Mouse (Mus musculus) MEL (cell line): ENCODE measurements around the gene Gm28305. TPM values are rescaled to one million over a fixed set of nuclear protein-coding genes. Genes with fewer than 3 reads are reported as not detected.

Experiments
- DNase-seq: peaks from one replicate; pipeline ENCODE4 v3.0.0; 2011; ENCODE audit warnings: low read depth, low spot score
- H3K27ac ChIP-seq: 2 replicates; pipeline ENCODE4 v1.5.1; 2012; ENCODE audit warnings: low read depth, mild to moderate bottlenecking, control low read depth, low read length, moderate library complexity; ENCODE audit not compliant: control insufficient read depth
- H3K27me3 ChIP-seq, 2 experiments: fragments of 150-350 bp in 1 of 2; sonication (generic) in 1 of 2; 2 replicates each; pipeline ENCODE4 v1.6.1; 2012; ENCODE audit warnings: low read length in 2 of 2, mild to moderate bottlenecking in 2 of 2, improper control_type of control experiment in 1 of 2, moderate library complexity in 1 of 2; ENCODE audit not compliant: insufficient read depth in 2 of 2, control insufficient read depth in 1 of 2
- H3K36me3 ChIP-seq, 2 experiments: 2 replicates each; pipeline ENCODE4 v1.6.1; 2012 to 2014; ENCODE audit warnings: low read length in 2 of 2, improper control_type of control experiment in 1 of 2, inconsistent platforms in 1 of 2, mild to moderate bottlenecking in 1 of 2; ENCODE audit not compliant: insufficient read depth in 2 of 2, control insufficient read depth in 1 of 2
- H3K4me1 ChIP-seq, 2 experiments: fragments of 150-350 bp in 1 of 2; sonication (generic) in 1 of 2; 2 replicates each; pipeline ENCODE4 v1.6.1; 2012; ENCODE audit warnings: low read length in 2 of 2, improper control_type of control experiment in 1 of 2, mild to moderate bottlenecking in 1 of 2; ENCODE audit not compliant: insufficient read depth in 2 of 2, control insufficient read depth in 1 of 2
- H3K4me3 ChIP-seq, 2 experiments: fragments of 150-350 bp in 1 of 2; sonication (generic) in 1 of 2; 2 replicates each; pipeline ENCODE4 v1.5.1; 2012; ENCODE audit warnings: low read depth in 2 of 2, low read length in 2 of 2, mild to moderate bottlenecking in 2 of 2, moderate library complexity in 2 of 2, control low read depth in 1 of 2, improper control_type of control experiment in 1 of 2; ENCODE audit not compliant: control insufficient read depth in 1 of 2, insufficient read depth in 1 of 2
- H3K79me2 ChIP-seq: 2 replicates; pipeline ENCODE4 v1.6.1; 2012; ENCODE audit warnings: mild to moderate bottlenecking, low read length, moderate library complexity; ENCODE audit not compliant: control insufficient read depth, poor library complexity, insufficient read depth
- H3K9ac ChIP-seq: 2 replicates; pipeline ENCODE4 v1.6.1; 2012; ENCODE audit warnings: low read depth, mild to moderate bottlenecking, control low read depth, low read length, moderate library complexity; ENCODE audit not compliant: control insufficient read depth, poor library complexity, severe bottlenecking
- H3K9me3 ChIP-seq: fragments of 150-350 bp; sonication (generic); replicated peaks from 2 replicates; pipeline ENCODE4 v1.6.1; 2012; ENCODE audit warnings: mild to moderate bottlenecking, low read length, improper control_type of control experiment, moderate library complexity; ENCODE audit not compliant: insufficient read depth
- CHD1 ChIP-seq: IDR thresholded peaks from 2 replicates; pipeline ENCODE4 v1.6.1; 2012; ENCODE audit warnings: low read depth, mild to moderate bottlenecking, inconsistent platforms, low read length, improper control_type of control experiment
- CHD2 ChIP-seq: IDR thresholded peaks from 2 replicates; pipeline ENCODE4 v1.6.1; 2011; ENCODE audit warnings: low read length, improper control_type of control experiment
- CTCF ChIP-seq, 3 experiments: IDR thresholded peaks in 2 of 3; conservative IDR thresholded peaks in 1 of 3; 2 replicates each; pipeline ENCODE4 v1.5.1; 2011 to 2012; ENCODE audit warnings: low read length in 3 of 3, low read depth in 2 of 3, mild to moderate bottlenecking in 2 of 3, improper control_type of control experiment in 1 of 3, inconsistent platforms in 1 of 3, mixed read lengths in 1 of 3, moderate library complexity in 1 of 3; ENCODE audit not compliant: control insufficient read depth in 1 of 3, insufficient read depth in 1 of 3, poor library complexity in 1 of 3, severe bottlenecking in 1 of 3
- ETS1 ChIP-seq: IDR thresholded peaks from 2 replicates; pipeline ENCODE4 v1.6.1; 2012; ENCODE audit warnings: low read depth, mild to moderate bottlenecking, inconsistent platforms, low read length, improper control_type of control experiment, moderate library complexity
- HCFC1 ChIP-seq: IDR thresholded peaks from 2 replicates; pipeline ENCODE4 v1.6.1; 2012; ENCODE audit warnings: low read depth, mild to moderate bottlenecking, inconsistent platforms, low read length, improper control_type of control experiment, moderate library complexity
- MAZ ChIP-seq: IDR thresholded peaks from 2 replicates; pipeline ENCODE4 v1.6.1; 2012; ENCODE audit warnings: low read depth, mild to moderate bottlenecking, inconsistent platforms, low read length, improper control_type of control experiment
- MEF2A ChIP-seq: IDR thresholded peaks from 2 replicates; pipeline ENCODE4 v1.6.1; 2014; ENCODE audit warnings: low read depth, mild to moderate bottlenecking, inconsistent platforms, low read length, improper control_type of control experiment; ENCODE audit not compliant: poor library complexity, insufficient replicate concordance, severe bottlenecking; ENCODE audit errors: extremely low read depth
- MXI1 ChIP-seq: IDR thresholded peaks from 2 replicates; pipeline ENCODE4 v1.6.1; 2011; ENCODE audit warnings: mild to moderate bottlenecking, low read depth, low read length, improper control_type of control experiment
- MYC ChIP-seq: IDR thresholded peaks from 2 replicates; pipeline ENCODE4 v1.6.1; 2011; ENCODE audit warnings: low read depth, mild to moderate bottlenecking, low read length, improper control_type of control experiment, moderate library complexity
- NRF1 ChIP-seq: IDR thresholded peaks from 2 replicates; pipeline ENCODE4 v1.6.1; 2014; ENCODE audit warnings: low read depth, mild to moderate bottlenecking, inconsistent platforms, low read length, improper control_type of control experiment, moderate library complexity; ENCODE audit not compliant: poor library complexity, insufficient read depth, severe bottlenecking
- POLR2A ChIP-seq, 2 experiments: IDR thresholded peaks; 2 replicates each; pipeline ENCODE4 v1.6.1; 2011 to 2012; ENCODE audit warnings: low read length in 2 of 2, mild to moderate bottlenecking in 2 of 2, control low read depth in 1 of 2, improper control_type of control experiment in 1 of 2, low read depth in 1 of 2, moderate library complexity in 1 of 2; ENCODE audit not compliant: control insufficient read depth in 1 of 2, insufficient read depth in 1 of 2, poor library complexity in 1 of 2
- POLR2AphosphoS2 ChIP-seq: IDR thresholded peaks from 2 replicates; pipeline ENCODE4 v1.6.1; 2011; ENCODE audit warnings: low read length, improper control_type of control experiment
- SIN3A ChIP-seq: IDR thresholded peaks from 2 replicates; pipeline ENCODE4 v1.6.1; 2012; ENCODE audit warnings: low read length, improper control_type of control experiment, inconsistent platforms
- SMC3 ChIP-seq: IDR thresholded peaks from 2 replicates; pipeline ENCODE4 v1.6.1; 2011; ENCODE audit warnings: low read depth, low read length, improper control_type of control experiment
- TBP ChIP-seq: IDR thresholded peaks from 2 replicates; pipeline ENCODE4 v1.8.0; 2011; ENCODE audit warnings: low read depth, low read length, improper control_type of control experiment
- TCF12 ChIP-seq: IDR thresholded peaks from 2 replicates; pipeline ENCODE4 v1.6.1; 2014; ENCODE audit warnings: low read depth, mild to moderate bottlenecking, inconsistent platforms, low read length, improper control_type of control experiment, moderate library complexity
- USF1 ChIP-seq: IDR thresholded peaks from 2 replicates; pipeline ENCODE4 v1.6.1; 2014; ENCODE audit warnings: low read depth, mild to moderate bottlenecking, inconsistent platforms, low read length, improper control_type of control experiment, moderate library complexity
- USF2 ChIP-seq, 2 experiments: IDR thresholded peaks; 2 replicates each; pipeline ENCODE4 v1.6.1; 2011 to 2012; ENCODE audit warnings: improper control_type of control experiment in 2 of 2, low read length in 2 of 2, borderline replicate concordance in 1 of 2, inconsistent platforms in 1 of 2, low read depth in 1 of 2, mild to moderate bottlenecking in 1 of 2; ENCODE audit not compliant: insufficient read depth in 1 of 2
- ZC3H11A ChIP-seq: IDR thresholded peaks from 2 replicates; pipeline ENCODE4 v1.6.1; 2012; ENCODE audit warnings: low read depth, mild to moderate bottlenecking, inconsistent platforms, low read length, improper control_type of control experiment
- ZMIZ1 ChIP-seq: IDR thresholded peaks from 2 replicates; pipeline ENCODE4 v1.6.1; 2012; ENCODE audit warnings: low read depth, mild to moderate bottlenecking, inconsistent platforms, low read length, improper control_type of control experiment, moderate library complexity
- polyA plus RNA-seq, 2 experiments: library from polyadenylated mRNA; stranded (reverse) in 1 of 2; unstranded in 1 of 2; fragments of >175 nt in 1 of 2; fragments of >200 nt in 1 of 2; gene quantifications; 2 replicates each; pipeline versions ENCODE4 v1.2.1 to v1.2.4; 2012; ENCODE audit warnings: low replicate concordance in 2 of 2, low read depth in 1 of 2; ENCODE audit not compliant: insufficient read length in 2 of 2, insufficient read depth in 1 of 2, missing spikeins in 1 of 2
- total RNA-seq: library from RNA; depleted of rRNA; stranded (reverse); fragments of 300-350 nt; gene quantifications from 2 replicates; pipeline ENCODE4 v1.2.3, GENCODE M21; 2012

Gm28305 gene
- total and polyA plus RNA-seq, 3 experiments = not detected

- Histone ChIP-seq H3K79me2 (no peaks in the 10 kb centered on the region), H3K36me3 (no peaks in the 10 kb centered on the region), H3K27me3 (no peaks in the 10 kb centered on the region), H3K27ac (no peak overlapping the region), H3K9ac (no peak overlapping the region), H3K4me3 (no peak overlapping the region), H3K9me3 (no peaks in the 10 kb centered on the region), H3K4me1 (no peaks in the 10 kb centered on the region)
- no peak for DNase-seq
- TF ChIP-seq TCF12 (no peak), NRF1 (no peak), CTCF (IDR thresholded peaks at IDR 0.05 in 2 of 3, conservative IDR thresholded peaks at IDR 0.05 in 1 of 3; ENCODE audit: control insufficient read depth in 1 of 3, insufficient read depth in 1 of 3, low read depth in 2 of 3, low read length in 3 of 3, poor library complexity in 1 of 3, severe bottlenecking in 1 of 3) (no peak), HCFC1 (no peak), SMC3 (no peak), ETS1 (no peak), USF1 (no peak)
Measured at GRCm38 (mm10) chr9:104029861-104030260, 10.6 kb upstream of the Gm28305 start.

- Histone ChIP-seq H3K9me3 (no peaks in the 10 kb centered on the region), H3K9ac (no peak overlapping the region), H3K4me1 (no peaks in the 10 kb centered on the region)
- TF ChIP-seq ZMIZ1 = no peak
- no peak for TF ChIP-seq CHD2
- no peak for TF ChIP-seq TBP
- TF ChIP-seq USF2 (IDR thresholded peaks at IDR 0.05; ENCODE audit: borderline replicate concordance in 1 of 2, insufficient read depth in 1 of 2, low read depth in 1 of 2, low read length in 2 of 2) = no peak
- no peak for TF ChIP-seq USF1
- TF ChIP-seq, all 39 proteins: peak for 0
- H3K27me3 ChIP-seq = no peaks in the 10 kb centered on the region
- H3K36me3 ChIP-seq = no peaks in the 10 kb centered on the region
- DNase-seq = no peak
- H3K79me2 ChIP-seq = no peaks in the 10 kb centered on the region
- H3K27ac ChIP-seq = no peak overlapping the region
- H3K4me3 ChIP-seq = no peak overlapping the region
Measured at GRCm38 (mm10) chr9:104034231-104034630, 6.2 kb upstream of the Gm28305 start.

GRCm38 (mm10) chr9:104034718-104035117, 5.7 kb upstream of the Gm28305 start:
- DNase-seq = no peak
- Histone ChIP-seq H3K9me3 (no peaks in the 10 kb centered on the region), H3K27me3 (no peaks in the 10 kb centered on the region), H3K79me2 (no peaks in the 10 kb centered on the region), H3K4me3 (no peak overlapping the region), H3K4me1 (no peaks in the 10 kb centered on the region), H3K36me3 (no peaks in the 10 kb centered on the region), H3K9ac (no peak overlapping the region), H3K27ac (no peak overlapping the region)
- no peak for TF ChIP-seq USF1
- no peak for TF ChIP-seq POLR2AphosphoS2
- no peak for TF ChIP-seq CHD1
- TF ChIP-seq MXI1 = no peak
- no peak for TF ChIP-seq SIN3A
- TF ChIP-seq ZC3H11A = no peak
- no peak for TF ChIP-seq MEF2A
- TF ChIP-seq CHD2 = no peak
- no peak for TF ChIP-seq CTCF (IDR thresholded peaks at IDR 0.05 in 2 of 3, conservative IDR thresholded peaks at IDR 0.05 in 1 of 3; ENCODE audit: control insufficient read depth in 1 of 3, insufficient read depth in 1 of 3, low read depth in 2 of 3, low read length in 3 of 3, poor library complexity in 1 of 3, severe bottlenecking in 1 of 3)
- TF ChIP-seq SMC3 = no peak
- no peak for TF ChIP-seq MAZ
- TF ChIP-seq POLR2A (IDR thresholded peaks at IDR 0.05; ENCODE audit: control insufficient read depth in 1 of 2, insufficient read depth in 1 of 2, low read depth in 1 of 2, low read length in 2 of 2, poor library complexity in 1 of 2) = no peak
- no peak for TF ChIP-seq MYC
